15 mouse cellular contexts compared by ENCODE assay signal in genomic region chr5:117281536-117281935, GRCm38 (mm10). TPM values are rescaled to one million over a fixed set of nuclear protein-coding genes. Genes with fewer than 3 reads are reported as not detected.
DNase-seq lines count a peak whose midpoint lies in the region; ATAC-seq and TF ChIP-seq lines count a peak whose summit lies in the region.
"Had no signal": no experiment of that assay in that cellular context is flagged by ENCODE, and none has a peak within 500 bp of the region (broad histone marks: within the 10 kb centered on the region; RNA-seq: fewer than 3 reads in every experiment).

No protein-coding gene starts in this region.

- no peak for ATAC-seq in kidney, embryonic 15.5 days (replicated peaks; ENCODE audit: low FRiP score)
- ATAC-seq: forebrain, embryonic 15.5 days had no signal

- DNase-seq in embryo, embryonic 9.5 days (ENCODE audit: extremely low spot score) = peak; percentile 9
- DNase-seq in embryo, embryonic 10.5 days (ENCODE audit: low spot score) = no peak
- DNase-seq in kidney, postnatal 4 days = peak; percentile 43 to 64
- DNase-seq in CH12.LX (ENCODE audit: extremely low read depth) = peak; percentile 23
- no peak for DNase-seq in brain, embryonic 14.5 days (ENCODE audit: low read depth)
- DNase-seq in yolk sac, embryonic 10.5 days (ENCODE audit: low spot score) = no peak
- no peak for DNase-seq in cerebellum, postnatal 25 days
- DNase-seq: layer of hippocampus, adult 9-11 months; spleen, adult 18-20 months had no signal

- H3K4me1 ChIP-seq in kidney, embryonic 15.5 days = peaks cover 26% of the 10 kb centered on the region
- peaks cover 5 to 13% of the 10 kb centered on the region in 2 experiments for H3K4me1 ChIP-seq in CH12.LX (ENCODE audit: control insufficient read depth in 1 of 2, insufficient read depth in 2 of 2)

- no peak overlapping the region for H3K4me2 ChIP-seq in kidney, embryonic 15.5 days
- H3K4me2 ChIP-seq in CH12.LX (ENCODE audit: insufficient read depth, low read depth, poor library complexity, severe bottlenecking) = no peak overlapping the region
- H3K4me2 ChIP-seq: forebrain, embryonic 15.5 days; hindbrain, embryonic 15.5 days; limb, embryonic 13.5 days had no signal

- H3K27ac ChIP-seq in kidney, embryonic 15.5 days = no peak overlapping the region
- H3K27ac ChIP-seq in CH12.LX (ENCODE audit: insufficient read depth, low read depth) = no peak overlapping the region
- H3K27ac ChIP-seq: forebrain, embryonic 15.5 days; hindbrain, embryonic 15.5 days; limb, embryonic 13.5 days; macrophage had no signal

- WGBS in kidney, embryonic 15.5 days = 92% methylated on average over 10 of the region's 10 CpGs

- H3K36me3 ChIP-seq in kidney, embryonic 15.5 days = peaks cover 56% of the 10 kb centered on the region
- peaks cover 39 to 76% of the 10 kb centered on the region in 2 experiments for H3K36me3 ChIP-seq in CH12.LX (replicated peaks in 1 of 2; ENCODE audit: control insufficient read depth in 1 of 2, insufficient read depth in 1 of 2, low read length in 1 of 2)

- TF ChIP-seq CTCF in CH12.LX (conservative IDR thresholded peaks at IDR 0.05 in 1 of 2, IDR thresholded peaks at IDR 0.05 in 1 of 2; ENCODE audit: low read depth in 2 of 2, low read length in 2 of 2) = peak in 1 of 2 experiments; percentile 48; a peak in 2 of 4 replicates
- peak; percentile 36; the same call in 1 of the 2 replicates for TF ChIP-seq CTCF in brain, embryonic 14.5 days (IDR thresholded peaks at IDR 0.05; ENCODE audit: borderline replicate concordance, extremely low read depth, insufficient read depth, insufficient read length)

- dilution Hi-C loops in CH12.LX (cut with MboI; ENCODE audit: extremely low pct_ligation_motif_present, extremely low pct_unique_long_range_greater_than_20kb, low sequenced_read_pairs) = no loop called here

- no peak for TF ChIP-seq EP300 in CH12.LX (IDR thresholded peaks at IDR 0.05; ENCODE audit: low read length)

- in situ Hi-C loops in CH12.LX (cut with MboI; ENCODE audit: low pct_ligation_motif_present, low pct_unique_long_range_greater_than_20kb, low sequenced_read_pairs) = loop anchor here (10.0 kb wide), 1 partner anchor 167 kb away; the partner anchor contains the start of gene Suds3

- no peaks in the 10 kb centered on the region for H3K9me3 ChIP-seq in kidney, embryonic 15.5 days (replicated peaks)
- no peaks in the 10 kb centered on the region for H3K9me3 ChIP-seq in CH12.LX (replicated peaks; ENCODE audit: low read length)
- H3K9me3 ChIP-seq: forebrain, embryonic 15.5 days; hindbrain, embryonic 15.5 days; limb, embryonic 13.5 days had no signal

- H3K79me2 ChIP-seq in CH12.LX (replicated peaks; ENCODE audit: control insufficient read depth, extremely low read depth, insufficient read depth, poor library complexity, severe bottlenecking) = peaks cover 15% of the 10 kb centered on the region

- no peaks in the 10 kb centered on the region for H3K27me3 ChIP-seq in kidney, embryonic 15.5 days
- H3K27me3 ChIP-seq in CH12.LX (replicated peaks) = no peaks in the 10 kb centered on the region
- H3K27me3 ChIP-seq: forebrain, embryonic 15.5 days; hindbrain, embryonic 15.5 days; limb, embryonic 13.5 days had no signal

- TF ChIP-seq POLR2A in CH12.LX (IDR thresholded peaks at IDR 0.05; ENCODE audit: low read depth, low read length) = no peak
- no peak for TF ChIP-seq POLR2A in brain, embryonic 14.5 days (IDR thresholded peaks at IDR 0.05; ENCODE audit: borderline replicate concordance, extremely low read depth, insufficient read depth, insufficient read length, poor library complexity, severe bottlenecking)

- no peak; the same call in 1 of the 2 replicates for TF ChIP-seq RAD21 in CH12.LX (IDR thresholded peaks at IDR 0.05; ENCODE audit: low read depth, low read length)

- H3K9ac ChIP-seq in kidney, embryonic 15.5 days = no peak overlapping the region
- H3K9ac ChIP-seq in CH12.LX (ENCODE audit: insufficient read depth, low read depth) = no peak overlapping the region
- H3K9ac ChIP-seq: forebrain, embryonic 15.5 days; hindbrain, embryonic 15.5 days; limb, embryonic 13.5 days had no signal

- no peak overlapping the region for H3K4me3 ChIP-seq in kidney, embryonic 15.5 days (replicated peaks)
- H3K4me3 ChIP-seq in CH12.LX (replicated peaks in 1 of 3; ENCODE audit: low read depth in 2 of 3, low read length in 2 of 3, poor library complexity in 1 of 3) = no peak overlapping the region
- H3K4me3 ChIP-seq: forebrain, embryonic 15.5 days; hindbrain, embryonic 15.5 days; limb, embryonic 13.5 days; myocyte had no signal

TF ChIP-seq in CH12.LX, 34 proteins besides CTCF, POLR2A, EP300 and RAD21:
- TF ChIP-seq MAX (IDR thresholded peaks at IDR 0.05; ENCODE audit: low read length) (no peak), HCFC1 (IDR thresholded peaks at IDR 0.05; ENCODE audit: low read depth, low read length) (no peak), KAT2A (IDR thresholded peaks at IDR 0.05; ENCODE audit: insufficient replicate concordance, low read length) (no peak), BHLHE40 (IDR thresholded peaks at IDR 0.05; ENCODE audit: low read depth, low read length) (no peak), NRF1 (IDR thresholded peaks at IDR 0.05; ENCODE audit: low read depth, low read length) (no peak), RCOR1 (conservative IDR thresholded peaks at IDR 0.05; ENCODE audit: low read depth, low read length) (no peak), JUN (IDR thresholded peaks at IDR 0.05; ENCODE audit: insufficient read depth, low read depth, low read length) (no peak), POLR2AphosphoS2 (IDR thresholded peaks at IDR 0.05; ENCODE audit: low read depth, low read length) (no peak), PAX5 (IDR thresholded peaks at IDR 0.05; ENCODE audit: low read length) (no peak), MAZ (IDR thresholded peaks at IDR 0.05; ENCODE audit: low read depth, low read length) (no peak), USF2 (conservative IDR thresholded peaks at IDR 0.05; ENCODE audit: low read depth, low read length) (no peak), GABPA (IDR thresholded peaks at IDR 0.05; ENCODE audit: insufficient replicate concordance, low read depth, low read length) (no peak), MXI1 (IDR thresholded peaks at IDR 0.05; ENCODE audit: low read depth, low read length) (no peak), TBP (conservative IDR thresholded peaks at IDR 0.05; ENCODE audit: low read depth, low read length) (no peak), ETS1 (conservative IDR thresholded peaks at IDR 0.05; ENCODE audit: low read depth, low read length) (no peak)

RNA-seq across cellular contexts. Expression of gene Pebp1, which starts 5.9 kb away (rescaled TPM):
- polyA plus RNA-seq in kidney, embryonic 15.5 days (2015; fragmentation: Nextera tagmentation; extraction: Ambion mirVana) = 760 and 766 TPM in 2 replicates
- total RNA-seq in CH12.LX (2012; rRNA removed) = 584 and 585 TPM in 2 replicates
- total RNA-seq in CH12.LX (2014; rRNA removed) = 677 and 710 TPM in 2 replicates
- 393 and 456 TPM in 2 replicates for polyA plus RNA-seq in CH12.LX (2012; ENCODE audit: insufficient read length, low read depth)
- polyA plus RNA-seq in brain, embryonic 14.5 days (2012; rRNA removed) = 896 and 1,192 TPM in 2 replicates

RNA-seq across cellular contexts. Expression of gene Vsig10, which starts 37.3 kb away (rescaled TPM):
- polyA plus RNA-seq in kidney, embryonic 15.5 days (2015; fragmentation: Nextera tagmentation; extraction: Ambion mirVana) = 14.2 and 15.9 TPM in 2 replicates
- total RNA-seq in CH12.LX (2012; rRNA removed) = 3.1 and 4.7 TPM in 2 replicates
- 2.1 and 2.4 TPM in 2 replicates for total RNA-seq in CH12.LX (2014; rRNA removed)
- polyA plus RNA-seq in CH12.LX (2012; ENCODE audit: insufficient read length, low read depth) = 3.5 and 3.9 TPM in 2 replicates
- 2.5 and 2.6 TPM in 2 replicates for polyA plus RNA-seq in brain, embryonic 14.5 days (2012; rRNA removed)

Comparison
In these comparisons a context has a peak if more than half of its experiments do, and no peak if none do; other contexts are left out.
1. DNase-seq: peak in embryo, embryonic 9.5 days (single experiment), kidney, postnatal 4 days (2 of 2) and CH12.LX (single experiment); none in embryo, embryonic 10.5 days (single experiment), brain, embryonic 14.5 days (single experiment), yolk sac, embryonic 10.5 days (single experiment) and cerebellum, postnatal 25 days (0 of 2).